Mouse (Mus musculus) forebrain, embryonic 13.5 days (tissue): ENCODE measurements around the gene Tgif1. TPM values are rescaled to one million over a fixed set of nuclear protein-coding genes. Genes with fewer than 3 reads are reported as not detected.
A peak's percentile ranks its signal among the peaks of the same experiment; 100 is the strongest.
"Not testable (repeated sequence)": the region's sequence is repeated elsewhere in the genome, so short reads cannot be mapped to it uniquely, and the experiment has no call there.

Source experiments
- ATAC-seq: fragments of 200-750 bp; cut with Nextera tagmentation; 2 replicates; pipeline ENCODE4 v1.8.0; 2017
- H3K27ac ChIP-seq: fragments of 300-500 bp; sonication (generic); 2 replicates; pipeline ENCODE4 v1.5.1; 2015; ENCODE audit warnings: inconsistent platforms, mild to moderate bottlenecking, moderate library complexity
- H3K27me3 ChIP-seq: fragments of 300-500 bp; sonication (generic); 2 replicates; pipeline ENCODE4 v1.6.1; 2015; ENCODE audit warnings: mild to moderate bottlenecking, inconsistent platforms
- H3K36me3 ChIP-seq: fragments of 300-500 bp; sonication (generic); 2 replicates; pipeline ENCODE4 v1.6.1; 2015; ENCODE audit warnings: mild to moderate bottlenecking, inconsistent platforms; ENCODE audit not compliant: poor library complexity, severe bottlenecking
- H3K4me1 ChIP-seq: fragments of 300-500 bp; sonication (generic); 2 replicates; pipeline ENCODE4 v1.6.1; 2015; ENCODE audit warnings: inconsistent platforms
- H3K4me2 ChIP-seq: fragments of 300-500 bp; sonication (generic); 2 replicates; pipeline ENCODE4 v1.6.1; 2015; ENCODE audit warnings: inconsistent platforms, mild to moderate bottlenecking, moderate library complexity
- H3K4me3 ChIP-seq: fragments of 300-500 bp; sonication (generic); 2 replicates; pipeline ENCODE4 v1.5.1; 2015; ENCODE audit warnings: mild to moderate bottlenecking, inconsistent platforms
- H3K9ac ChIP-seq: fragments of 300-500 bp; sonication (generic); 2 replicates; pipeline ENCODE4 v1.6.1; 2015; ENCODE audit warnings: mild to moderate bottlenecking, inconsistent platforms
- H3K9me3 ChIP-seq: fragments of 300-500 bp; sonication (generic); replicated peaks from 2 replicates; pipeline ENCODE4 v1.6.1; 2016; ENCODE audit warnings: inconsistent platforms
- WGBS: fragments of 180-500 bp; shearing (Covaris S2); methylation state at CpG from one replicate; pipeline ENCODE4 v1.1.7; 2015; 5-methylcytosine and 5-hydroxymethylcytosine counted together
- polyA plus RNA-seq: library from polyadenylated mRNA; unstranded; fragments of >200 nt; fragmentation: Nextera tagmentation; extraction: Ambion mirVana; gene quantifications from 2 replicates; pipeline ENCODE4 v1.2.1, GENCODE M21; 2015

Gene Tgif1
- polyA plus RNA-seq, 1 experiment from 2014 or later = 24.0 TPM

DNA sequence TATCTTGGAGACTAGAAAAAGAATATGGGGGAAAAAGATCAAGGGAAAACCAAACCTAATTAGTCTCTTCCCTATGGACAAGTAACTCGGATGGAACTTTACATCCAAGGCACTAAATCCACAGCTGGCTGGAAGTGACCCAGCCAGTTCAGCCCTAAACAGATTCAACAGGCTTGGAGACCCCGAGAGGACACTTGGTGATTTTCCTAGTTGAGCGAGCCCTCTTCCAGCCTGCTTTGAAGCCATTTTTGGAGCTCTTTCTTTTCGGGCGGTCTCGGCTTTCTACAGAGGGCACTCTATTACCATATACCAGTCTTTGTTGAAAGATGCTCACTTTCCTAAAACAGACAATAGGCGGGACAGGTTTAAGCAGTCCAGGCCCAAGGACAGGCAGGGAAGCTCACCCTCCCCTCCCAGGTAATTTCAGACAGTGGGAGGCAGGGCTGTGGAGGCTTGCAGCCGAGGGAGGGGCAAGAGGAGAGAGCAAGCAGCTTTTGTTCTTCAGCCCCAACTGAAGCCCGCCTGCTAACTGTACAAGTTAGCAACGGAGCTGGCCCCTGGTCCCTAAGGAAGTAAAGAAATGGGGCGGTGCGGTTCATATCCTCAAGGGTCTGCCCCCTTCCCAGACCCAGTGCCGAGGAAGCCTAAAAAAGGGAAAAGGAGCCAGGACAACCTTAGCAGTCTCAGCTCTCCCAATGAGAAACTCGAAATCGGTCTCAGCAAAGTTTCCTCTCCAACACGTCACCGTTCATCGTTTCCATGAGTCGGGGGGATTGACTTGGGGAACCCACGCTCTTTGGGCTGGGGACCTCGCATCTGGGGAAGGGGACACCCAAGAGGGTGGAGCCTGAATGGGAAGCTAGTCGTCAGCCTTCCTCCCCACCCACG is 4.6 kb downstream of the Tgif1 start:
- under 1% methylated on average over 23 of the region's 23 CpGs for WGBS
- Histone ChIP-seq H3K4me1 (peaks cover 71% of the 10 kb centered on the region), H3K36me3 (0 out of 2 replicates have a peak, but pooled peaks cover 3% of the 10 kb centered on the region), H3K4me3 (peak overlapping the region; percentile 69), H3K9me3 (no peaks in the 10 kb centered on the region), H3K27me3 (peaks cover 22% of the 10 kb centered on the region), H3K27ac (peak overlapping the region; percentile 89), H3K9ac (peak overlapping the region; percentile 81), H3K4me2 (peak overlapping the region; percentile 98)
- ATAC-seq = 0 out of 2 replicates have a peak, but pooled peaks have one; percentile 1

DNA sequence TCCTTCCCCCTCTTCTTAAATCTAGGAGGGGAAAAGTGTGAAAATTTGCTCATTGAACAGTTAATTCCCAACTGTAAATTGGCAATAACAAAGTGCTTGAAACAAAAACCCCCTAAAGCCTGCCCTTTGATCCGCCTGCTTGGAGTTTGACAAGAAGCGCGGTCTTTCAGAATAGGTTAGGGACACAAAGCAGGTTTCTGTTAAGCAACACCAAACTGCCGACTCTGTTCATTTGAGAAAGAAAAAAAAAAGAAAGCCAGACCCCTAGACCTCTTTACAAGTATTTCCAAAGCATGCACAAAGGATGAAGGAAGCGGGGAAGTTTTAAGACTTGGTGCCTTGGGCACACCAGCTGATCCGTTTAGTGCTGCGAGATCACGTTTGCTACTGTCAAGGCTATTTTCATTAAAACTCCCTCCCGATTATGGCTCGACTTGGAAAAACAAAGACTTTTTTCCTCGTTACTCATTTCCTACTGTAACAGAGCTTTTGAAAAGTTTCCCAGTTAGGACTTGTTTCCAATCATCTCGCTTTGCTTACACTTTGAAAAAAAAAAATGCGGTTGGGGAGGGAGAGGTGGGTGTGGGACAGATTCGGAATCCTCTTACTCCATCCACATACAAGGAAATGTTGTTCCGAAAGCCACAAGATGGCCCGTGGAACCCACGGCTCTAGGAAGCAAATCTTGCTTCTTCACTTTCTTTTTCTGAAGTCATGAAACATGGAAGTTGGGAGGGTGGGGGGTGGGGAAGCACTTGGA is 5.4 kb downstream of the Tgif1 start:
- under 1% methylated on average over 17 of the region's 17 CpGs for WGBS
- Histone ChIP-seq H3K4me2 (peak overlapping the region; percentile 98), H3K27ac (peak overlapping the region; percentile 89), H3K9ac (peak overlapping the region; percentile 81), H3K27me3 (peaks cover 20% of the 10 kb centered on the region), H3K9me3 (no peaks in the 10 kb centered on the region), H3K4me3 (peak overlapping the region; percentile 69), H3K4me1 (peaks cover 68% of the 10 kb centered on the region), H3K36me3 (peaks cover 10% of the 10 kb centered on the region)
- no peak for ATAC-seq

DNA sequence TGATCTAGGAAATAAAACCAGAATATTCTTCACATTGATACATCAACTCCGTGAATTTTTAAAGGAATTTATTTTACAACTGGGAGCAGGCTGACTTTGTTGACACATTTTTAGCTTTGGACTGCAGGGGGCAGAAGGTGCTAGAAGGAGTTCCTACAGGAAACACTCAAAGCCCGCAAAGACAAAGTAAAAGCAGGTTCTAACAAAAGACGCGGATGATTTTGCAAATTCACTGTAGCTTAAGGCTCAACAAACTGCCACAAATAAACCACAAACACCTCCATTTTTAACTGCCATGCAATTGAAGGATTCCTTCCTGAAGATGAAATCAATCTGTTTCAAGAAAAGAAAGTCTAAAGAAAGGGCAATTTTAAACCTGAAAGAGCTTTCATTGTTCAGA is 6.3 kb downstream of the Tgif1 start:
- H3K9ac ChIP-seq = no peak overlapping the region; the same call in 1 of the 2 replicates
- no peak overlapping the region for H3K4me3 ChIP-seq
- no peaks in the 10 kb centered on the region for H3K9me3 ChIP-seq
- H3K4me1 ChIP-seq = peaks cover 68% of the 10 kb centered on the region
- no peak overlapping the region for H3K27ac ChIP-seq
- peaks cover 20% of the 10 kb centered on the region for H3K27me3 ChIP-seq
- peak overlapping the region; percentile 37 for H3K4me2 ChIP-seq
- ATAC-seq = no peak
- peaks cover 12% of the 10 kb centered on the region for H3K36me3 ChIP-seq
- WGBS = 0% methylated on average over 4 of the region's 4 CpGs

DNA sequence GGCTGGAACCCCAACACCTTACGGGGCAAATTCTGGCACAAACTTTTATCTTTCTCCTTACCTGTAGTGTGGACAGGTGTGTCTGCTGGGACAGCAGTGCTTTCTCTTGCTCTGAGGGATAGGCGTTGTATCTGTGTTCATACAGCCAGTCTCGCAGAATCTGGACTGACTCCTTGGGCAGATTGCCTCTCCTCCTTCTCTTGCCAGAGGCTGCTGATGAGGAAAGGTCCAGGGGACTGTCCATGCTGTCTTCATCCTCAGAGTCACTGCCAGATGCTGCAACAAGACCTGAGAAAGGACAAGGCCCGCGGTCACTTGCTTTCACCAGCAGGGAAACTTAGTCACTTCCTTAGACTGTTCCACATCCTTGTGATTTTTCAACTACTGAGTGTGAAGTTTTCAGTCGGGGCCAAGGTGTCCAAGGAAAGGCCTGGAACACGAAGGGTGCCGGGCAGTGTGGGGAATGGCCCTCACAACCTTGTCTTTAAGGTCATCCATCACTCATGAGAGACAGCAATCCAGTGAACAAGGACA is 7.2 kb downstream of the Tgif1 start:
- 83% methylated on average over 8 of the region's 8 CpGs for WGBS
- peaks cover 12% of the 10 kb centered on the region for H3K36me3 ChIP-seq
- no peak overlapping the region for H3K27ac ChIP-seq
- H3K4me2 ChIP-seq = no peak overlapping the region
- H3K4me3 ChIP-seq = no peak overlapping the region
- ATAC-seq = no peak
- peaks cover 20% of the 10 kb centered on the region for H3K27me3 ChIP-seq
- H3K9ac ChIP-seq = no peak overlapping the region
- peaks cover 60% of the 10 kb centered on the region for H3K4me1 ChIP-seq
- no peaks in the 10 kb centered on the region for H3K9me3 ChIP-seq

DNA sequence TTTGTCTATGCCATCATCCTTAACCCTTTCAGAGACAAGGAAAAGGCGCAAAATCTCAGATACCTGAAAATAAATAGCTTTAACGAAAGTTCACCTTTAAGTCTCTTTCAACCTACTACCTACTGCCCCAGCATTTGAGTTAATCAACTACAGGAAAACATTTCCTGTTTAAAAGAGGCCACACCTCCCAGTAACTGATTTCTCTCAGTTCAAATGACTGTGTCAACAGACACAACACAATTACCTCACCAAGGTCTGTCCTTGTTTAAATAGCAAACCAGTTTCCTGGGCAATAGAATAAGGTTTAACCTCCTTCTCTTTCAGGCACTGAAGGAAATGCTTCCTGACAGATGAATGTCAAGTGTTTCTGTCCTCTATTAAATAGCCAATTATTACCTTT is 7.8 kb downstream of the Tgif1 start:
- Histone ChIP-seq H3K9me3 (no peaks in the 10 kb centered on the region), H3K27ac (no peak overlapping the region), H3K4me3 (no peak overlapping the region), H3K4me2 (peak overlapping the region; percentile 10; the same call in 1 of the 2 replicates), H3K36me3 (peaks cover 12% of the 10 kb centered on the region), H3K4me1 (peaks cover 54% of the 10 kb centered on the region), H3K27me3 (peaks cover 20% of the 10 kb centered on the region), H3K9ac (no peak overlapping the region)
- 89% methylated on average over 2 of the region's 2 CpGs for WGBS
- ATAC-seq = no peak

DNA sequence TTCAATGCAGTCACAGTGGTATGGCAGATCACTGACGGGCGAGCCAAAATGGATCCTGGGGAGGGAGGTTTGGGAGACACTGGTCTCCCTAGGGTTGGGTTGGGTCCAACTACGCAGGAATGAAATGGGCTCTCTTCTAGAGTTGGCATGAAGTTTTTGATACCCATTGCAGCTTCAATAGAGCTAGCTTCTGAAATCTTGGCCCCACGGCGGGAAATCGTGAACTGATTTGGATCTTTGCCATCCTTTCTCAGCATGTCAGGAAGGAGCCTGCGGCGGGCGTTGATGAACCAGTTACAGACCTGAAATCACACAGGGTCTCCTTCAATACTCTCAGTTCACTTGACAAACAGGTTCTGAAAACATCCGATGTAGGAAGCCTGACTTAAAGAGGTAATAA is 8.4 kb downstream of the Tgif1 start:
- Histone ChIP-seq H3K4me1 (peaks cover 49% of the 10 kb centered on the region), H3K36me3 (peaks cover 12% of the 10 kb centered on the region), H3K4me2 (peak overlapping the region; percentile 10; the same call in 1 of the 2 replicates), H3K27me3 (peaks cover 20% of the 10 kb centered on the region), H3K27ac (peak overlapping the region; percentile 52), H3K9me3 (no peaks in the 10 kb centered on the region), H3K4me3 (no peak overlapping the region), H3K9ac (no peak overlapping the region)
- 56% methylated on average over 10 of the region's 10 CpGs for WGBS
- 0 out of 2 replicates have a peak, but pooled peaks have one; percentile 17 for ATAC-seq

DNA sequence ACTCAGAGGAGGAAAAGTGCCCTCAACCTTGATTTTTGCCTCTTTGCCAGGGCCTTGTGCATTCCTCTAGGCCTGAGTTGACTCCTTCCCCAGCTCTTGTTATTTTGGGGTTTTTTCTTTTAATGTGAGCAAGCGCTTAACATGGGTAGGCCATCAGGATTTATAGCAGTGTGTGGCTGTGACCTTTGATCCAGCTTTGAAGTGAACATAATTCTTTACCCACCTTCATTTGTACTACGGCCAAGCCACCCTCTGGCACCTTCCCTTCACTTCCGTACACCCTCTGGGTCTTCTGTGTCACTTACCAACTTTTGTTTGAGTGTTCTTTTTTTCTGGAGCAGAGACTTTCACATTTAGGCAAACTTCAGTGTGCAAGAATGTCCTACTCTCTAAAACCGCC is 10.1 kb downstream of the Tgif1 start:
- Histone ChIP-seq H3K4me1 (peaks cover 32% of the 10 kb centered on the region), H3K4me2 (no peak overlapping the region), H3K27me3 (peaks cover 8% of the 10 kb centered on the region), H3K4me3 (no peak overlapping the region), H3K9ac (no peak overlapping the region), H3K36me3 (peaks cover 12% of the 10 kb centered on the region), H3K27ac (no peak overlapping the region), H3K9me3 (no peaks in the 10 kb centered on the region)
- ATAC-seq = no peak
- 84% methylated on average over 4 of the region's 4 CpGs for WGBS

DNA sequence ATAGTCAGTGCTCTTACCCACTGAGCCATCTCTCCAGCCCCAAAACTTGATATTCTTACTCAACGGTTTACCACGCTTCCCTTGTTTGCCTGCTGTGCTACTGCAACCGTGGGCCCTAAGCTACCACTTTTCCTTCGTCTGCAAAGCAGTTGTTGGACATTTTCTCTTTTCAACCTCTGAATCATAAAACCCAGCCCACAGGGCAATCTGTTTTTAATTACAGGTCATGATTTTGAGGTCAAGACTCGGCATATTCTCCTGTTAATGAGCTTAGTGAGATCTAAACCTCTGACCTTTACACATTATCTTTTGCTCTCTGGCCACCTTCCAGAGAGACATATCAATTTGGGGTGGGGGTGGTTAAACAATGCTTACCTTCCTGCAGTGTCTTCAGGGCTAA is 14.8 kb downstream of the Tgif1 start:
- no peaks in the 10 kb centered on the region for H3K9me3 ChIP-seq
- no peak overlapping the region for H3K9ac ChIP-seq
- ATAC-seq = no peak
- H3K36me3 ChIP-seq = peaks cover 9% of the 10 kb centered on the region
- H3K4me1 ChIP-seq = peaks cover 12% of the 10 kb centered on the region
- no peak overlapping the region for H3K4me2 ChIP-seq
- no peak overlapping the region for H3K4me3 ChIP-seq
- H3K27ac ChIP-seq = no peak overlapping the region
- peaks cover 4% of the 10 kb centered on the region; the same call in 1 of the 2 replicates for H3K27me3 ChIP-seq
- WGBS = 74% methylated on average over 5 of the region's 5 CpGs

DNA sequence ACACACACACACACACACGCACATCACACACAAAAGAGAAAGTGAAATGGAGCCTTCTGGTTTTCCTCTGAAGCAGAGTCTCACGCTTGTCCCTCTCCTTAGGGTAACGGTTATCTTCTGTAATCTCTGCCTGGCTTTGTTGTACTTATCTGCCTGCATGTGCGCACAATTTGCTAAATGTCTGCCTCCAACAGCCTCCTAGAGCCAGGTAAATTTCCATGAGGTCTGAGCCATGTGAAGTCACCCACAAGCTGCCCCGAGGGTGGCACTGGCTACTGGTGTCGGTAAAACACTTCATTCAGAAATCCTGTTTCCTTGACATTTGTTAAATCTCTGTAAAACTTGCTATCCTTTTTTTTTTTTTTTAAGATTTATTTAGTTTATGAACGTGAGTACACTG is 15.3 kb downstream of the Tgif1 start:
- 85% methylated on average over 7 of the region's 7 CpGs for WGBS
- no peaks in the 10 kb centered on the region for H3K9me3 ChIP-seq
- ATAC-seq = no peak

DNA sequence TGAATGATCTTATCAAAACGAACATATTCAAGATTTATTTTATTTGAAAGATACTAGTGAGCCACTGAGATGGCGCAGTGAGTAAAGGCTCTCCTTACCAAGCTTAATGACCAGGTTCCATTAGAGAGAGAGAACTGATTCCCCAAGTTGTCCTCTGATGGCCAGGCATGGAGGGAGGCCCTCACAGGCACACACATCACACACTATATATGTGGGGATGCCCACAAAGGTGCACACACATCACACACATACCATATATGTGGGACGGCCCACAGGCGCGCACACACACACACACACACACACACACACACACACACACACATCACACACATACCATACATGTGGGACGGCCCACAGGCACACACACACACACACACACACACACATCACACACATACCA is 15.9 kb downstream of the Tgif1 start:
- not testable (repeated sequence) for H3K9me3 ChIP-seq, H3K4me2 ChIP-seq, H3K27me3 ChIP-seq, H3K4me3 ChIP-seq, H3K36me3 ChIP-seq, ATAC-seq, H3K9ac ChIP-seq, H3K27ac ChIP-seq
- peaks cover 12% of the 10 kb centered on the region for H3K4me1 ChIP-seq
- 95% methylated on average over 5 of the region's 6 CpGs for WGBS

More for the DNA sequence above, 15.3 kb downstream of the Tgif1 start:
- peaks cover 4% of the 10 kb centered on the region; the same call in 1 of the 2 replicates for H3K27me3 ChIP-seq
- H3K4me2 ChIP-seq = no peak overlapping the region
- peaks cover 12% of the 10 kb centered on the region for H3K4me1 ChIP-seq
- H3K36me3 ChIP-seq = peaks cover 3% of the 10 kb centered on the region
- H3K9ac ChIP-seq = no peak overlapping the region
- no peak overlapping the region for H3K27ac ChIP-seq
- no peak overlapping the region for H3K4me3 ChIP-seq

DNA sequence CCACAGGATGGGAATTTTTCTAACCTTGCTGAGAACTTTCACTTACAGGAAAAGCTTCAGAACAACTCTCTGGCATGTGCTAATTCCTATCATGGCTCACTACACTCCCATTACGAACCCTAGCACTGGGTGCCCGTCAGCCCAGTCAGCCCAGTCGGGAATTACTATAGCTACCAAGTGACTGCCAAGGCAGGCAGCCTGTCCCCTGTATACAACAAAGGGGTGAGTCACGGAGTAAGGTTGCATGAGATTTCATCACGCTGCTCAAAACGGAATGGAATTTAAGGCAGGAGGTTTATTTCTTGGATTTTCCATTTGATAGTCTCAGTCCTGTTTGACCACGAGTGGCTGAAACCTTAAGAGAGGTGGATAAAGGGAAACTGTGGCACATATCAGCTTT is 16.5 kb downstream of the Tgif1 start:
- Histone ChIP-seq H3K9me3 (no peaks in the 10 kb centered on the region), H3K27me3 (peaks cover 7% of the 10 kb centered on the region; the same call in 1 of the 2 replicates), H3K36me3 (no peaks in the 10 kb centered on the region), H3K4me3 (no peak overlapping the region), H3K9ac (no peak overlapping the region), H3K4me1 (peaks cover 12% of the 10 kb centered on the region), H3K27ac (no peak overlapping the region), H3K4me2 (no peak overlapping the region)
- ATAC-seq = no peak
- 46% methylated on average over 7 of the region's 7 CpGs for whole genome bisulfite sequencing
